Mouse (Mus musculus) embryo, embryonic 11 days (tissue): ENCODE measurements around the gene Vmn1r59.
"Not testable (repeated sequence)": the region's sequence is repeated elsewhere in the genome, so short reads cannot be mapped to it uniquely, and the experiment has no call there.

ENCODE experiments used
- DNase-seq: peaks from one replicate; pipeline ENCODE4 v3.0.0-alpha.2; 2015

Gene Vmn1r59

GRCm38 (mm10) chr7:5456674-5457073, at the start of gene Vmn1r59:
TSS of gene Vmn1r59 (minus strand) at chr7:5456774.
- no peak for DNase-seq

GRCm38 (mm10) chr7:5493856-5494255, 37.3 kb upstream of the Vmn1r59 start, which contains the start of gene Vmn2r28:
TSS of gene Vmn2r28 (minus strand) at chr7:5493956.
- DNase-seq, result not testable (repeated sequence)

DNA sequence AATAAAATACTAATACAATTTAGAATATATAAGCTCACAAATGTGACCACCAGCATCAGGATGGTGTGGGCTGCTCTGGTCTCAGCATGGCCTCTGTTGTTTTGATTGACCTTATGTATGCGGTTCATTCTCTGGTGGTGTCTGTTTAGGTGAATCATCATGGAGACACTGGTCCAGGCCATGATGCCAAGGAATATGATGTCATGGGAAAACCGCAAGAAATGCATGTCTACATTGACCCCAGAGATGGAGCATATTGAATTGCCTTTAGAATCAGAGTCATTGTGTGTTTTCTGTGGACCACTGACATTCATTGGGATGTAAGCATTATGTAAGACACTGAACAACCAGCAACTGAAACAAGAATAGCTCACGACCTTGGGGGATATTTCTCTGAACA, 2.6 kb downstream of the Vmn1r59 start:
- not testable (repeated sequence) for DNase-seq

GRCm38 (mm10) chr7:5448627-5449026, 7.9 kb downstream of the Vmn1r59 start:
- DNase-seq, result no peak

DNA sequence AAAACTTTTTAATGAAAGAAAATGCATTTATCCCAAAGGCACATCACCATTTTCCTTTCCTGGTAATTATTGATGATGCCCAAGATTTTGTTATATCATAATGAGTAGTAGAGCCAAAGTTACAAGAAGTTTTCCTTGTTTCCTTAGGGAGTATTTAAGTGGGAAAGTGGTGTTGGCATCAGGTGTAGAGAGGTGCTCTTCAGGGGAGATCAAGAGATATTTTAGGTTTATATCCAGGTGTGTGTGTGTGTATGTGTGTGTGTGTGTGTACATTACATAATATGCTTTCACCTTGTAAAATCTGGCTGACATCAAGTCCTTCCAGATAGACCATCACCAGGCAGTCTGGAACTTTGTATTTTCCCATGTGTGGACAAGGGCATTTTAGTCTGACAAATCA, 43.3 kb downstream of the Vmn1r59 start, which contains the start of gene Vmn1r58:
TSS of gene Vmn1r58 (minus strand) at position 101 of the 400 bp plus-strand sequence.
- not testable (repeated sequence) for DNase-seq

DNA sequence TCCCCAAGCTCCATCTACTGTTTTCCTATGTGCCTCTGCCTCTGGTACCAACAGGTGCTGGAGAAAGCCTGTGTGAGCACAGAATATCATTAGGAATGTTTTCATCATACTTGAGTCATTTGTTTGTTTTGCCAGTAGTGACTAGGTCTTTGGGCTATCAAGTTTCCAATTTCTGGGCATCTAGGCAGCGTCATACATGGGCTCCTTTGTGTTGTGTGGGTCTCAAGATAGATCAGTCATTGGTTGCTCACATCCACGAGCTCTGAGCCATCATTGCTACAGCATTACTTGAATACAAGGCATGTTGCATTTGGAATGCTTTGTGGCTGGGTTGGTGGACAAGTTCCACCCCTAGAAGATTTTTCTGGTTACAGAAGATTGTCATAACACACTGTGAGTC, 50.4 kb downstream of the Vmn1r59 start:
- no peak for DNase-seq
